Mouse (Mus musculus): ENCODE measurements at regions not wholly inside any gene's neighbourhood (a gene's known extent, or its start where the extent isn't known, plus 50 kb on each side); places are given as distances from the start of the nearest gene placed in this dataset.
"Not testable (repeated sequence)": the region's sequence is repeated elsewhere in the genome, so short reads cannot be mapped to it uniquely, and the experiment has no call there.

GRCm38 (mm10) chr8:115983397-115983796 lies 275.8 kb upstream of the Maf start:
- Histone ChIP-seq H3K9ac (ENCODE audit: low read depth, low read length) (no peak overlapping the region), H3K36me3 (ENCODE audit: control insufficient read depth, insufficient read depth, low read length) (no peaks in the 10 kb centered on the region), H3K4me2 (ENCODE audit: low read depth, low read length) (no peak overlapping the region), H3K9me3 (ENCODE audit: control insufficient read depth, low read length) (no peaks in the 10 kb centered on the region), H3K27ac (ENCODE audit: low read length) (no peak overlapping the region), H3K4me1 (ENCODE audit: control insufficient read depth, insufficient read depth, low read length) (no peaks in the 10 kb centered on the region), H3K27me3 (replicated peaks; ENCODE audit: control insufficient read depth, insufficient read depth, low read length) (no peaks in the 10 kb centered on the region), H3K4me3 (ENCODE audit: low read length) (no peak overlapping the region)
- WGBS: 53% methylated on average over 6 of the region's 6 CpGs
- ATAC-seq: peak; percentile 47; the same call in 1 of the 2 replicates

DNA sequence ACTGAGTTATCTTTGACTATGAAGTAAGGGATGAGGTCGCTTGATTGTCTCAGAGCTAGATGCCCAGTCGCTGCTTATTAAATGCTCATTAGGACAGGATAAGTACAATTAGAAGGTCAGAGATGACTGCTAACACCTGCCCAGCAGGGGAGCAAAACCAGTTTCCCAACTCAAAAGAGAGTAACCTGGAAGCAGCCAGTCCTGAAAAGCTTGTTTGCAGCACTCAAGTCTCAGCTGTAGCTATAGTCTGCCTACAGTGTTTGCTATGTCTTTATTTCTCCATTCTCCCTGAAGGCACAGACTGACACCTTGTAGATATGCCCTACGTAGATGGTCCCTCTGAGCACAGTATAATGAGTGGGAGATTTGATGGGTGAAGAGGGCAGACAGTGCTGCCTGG lies 274.7 kb upstream of the Maf start:
- Histone ChIP-seq H3K4me3 (ENCODE audit: low read length) (no peak overlapping the region), H3K9ac (ENCODE audit: low read depth, low read length) (no peak overlapping the region), H3K27me3 (replicated peaks; ENCODE audit: control insufficient read depth, insufficient read depth, low read length) (no peaks in the 10 kb centered on the region), H3K27ac (ENCODE audit: low read length) (no peak overlapping the region), H3K36me3 (ENCODE audit: control insufficient read depth, insufficient read depth, low read length) (no peaks in the 10 kb centered on the region), H3K9me3 (ENCODE audit: control insufficient read depth, low read length) (no peaks in the 10 kb centered on the region), H3K4me2 (ENCODE audit: low read depth, low read length) (no peak overlapping the region), H3K4me1 (ENCODE audit: control insufficient read depth, insufficient read depth, low read length) (no peaks in the 10 kb centered on the region)
- WGBS: 71% methylated on average over 3 of the region's 3 CpGs
- ATAC-seq: no peak

DNA sequence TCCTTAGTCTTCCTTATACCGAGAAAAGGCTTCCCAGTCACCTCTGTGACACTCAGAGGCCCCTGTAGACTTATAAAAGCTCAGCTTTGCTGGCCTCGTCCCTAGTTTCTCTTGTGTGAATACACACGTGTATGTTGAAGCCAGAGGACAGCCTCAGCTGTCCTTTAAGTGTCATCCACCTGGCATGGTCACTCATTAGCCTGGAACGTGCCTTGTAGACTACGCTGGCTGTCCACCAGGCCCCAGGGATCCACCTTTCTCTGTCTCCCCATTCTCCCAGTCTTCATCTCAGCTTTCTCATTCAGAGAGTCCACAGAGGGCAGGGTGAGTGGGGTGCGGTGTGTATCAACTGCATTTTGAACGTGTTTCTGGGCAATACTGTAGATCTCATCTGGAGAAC lies 273.8 kb upstream of the Maf start:
- ATAC-seq: no peak
- H3K4me2 ChIP-seq (ENCODE audit: low read depth, low read length): no peak overlapping the region
- no peak overlapping the region for H3K27ac ChIP-seq (ENCODE audit: low read length)
- no peaks in the 10 kb centered on the region for H3K9me3 ChIP-seq (ENCODE audit: control insufficient read depth, low read length)
- H3K4me3 ChIP-seq (ENCODE audit: low read length): no peak overlapping the region
- 87% methylated on average over 7 of the region's 7 CpGs for WGBS
- no peak overlapping the region for H3K9ac ChIP-seq (ENCODE audit: low read depth, low read length)
- H3K4me1 ChIP-seq (ENCODE audit: control insufficient read depth, insufficient read depth, low read length): no peaks in the 10 kb centered on the region
- no peaks in the 10 kb centered on the region for H3K36me3 ChIP-seq (ENCODE audit: control insufficient read depth, insufficient read depth, low read length)
- no peaks in the 10 kb centered on the region for H3K27me3 ChIP-seq (replicated peaks; ENCODE audit: control insufficient read depth, insufficient read depth, low read length)

DNA sequence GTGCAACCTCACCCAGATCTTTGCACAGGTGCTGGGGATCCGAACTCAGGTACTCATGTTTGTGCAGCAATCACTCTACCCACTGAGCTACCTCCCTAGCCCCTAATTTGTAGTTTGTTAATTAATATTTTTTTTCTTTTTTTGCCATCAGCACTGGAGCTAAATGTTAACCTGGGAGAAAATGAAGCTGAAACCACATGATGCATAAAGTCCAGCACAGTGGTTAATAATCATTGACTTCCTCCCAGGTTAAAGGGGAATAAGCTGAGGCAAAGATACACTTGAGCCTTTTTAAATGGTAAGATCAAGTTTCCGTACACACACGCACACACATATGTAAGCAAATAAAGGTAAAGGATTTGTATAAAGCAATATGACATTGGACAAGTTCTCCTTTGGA lies 273.0 kb upstream of the Maf start:
- no peaks in the 10 kb centered on the region for H3K9me3 ChIP-seq (ENCODE audit: control insufficient read depth, low read length)
- H3K4me3 ChIP-seq (ENCODE audit: low read length): no peak overlapping the region
- H3K27ac ChIP-seq (ENCODE audit: low read length): no peak overlapping the region
- no peaks in the 10 kb centered on the region for H3K36me3 ChIP-seq (ENCODE audit: control insufficient read depth, insufficient read depth, low read length)
- 90% methylated on average over 3 of the region's 3 CpGs for WGBS
- H3K4me2 ChIP-seq (ENCODE audit: low read depth, low read length): no peak overlapping the region
- no peaks in the 10 kb centered on the region for H3K27me3 ChIP-seq (replicated peaks; ENCODE audit: control insufficient read depth, insufficient read depth, low read length)
- no peak for ATAC-seq
- no peaks in the 10 kb centered on the region for H3K4me1 ChIP-seq (ENCODE audit: control insufficient read depth, insufficient read depth, low read length)
- no peak overlapping the region for H3K9ac ChIP-seq (ENCODE audit: low read depth, low read length)

- no peaks in the 10 kb centered on the region for H3K36me3 ChIP-seq (ENCODE audit: control insufficient read depth, insufficient read depth, low read length)
- no peak overlapping the region for H3K4me3 ChIP-seq (ENCODE audit: low read length)
- WGBS: 72% methylated on average over 4 of the region's 4 CpGs
- no peak for ATAC-seq
- H3K9me3 ChIP-seq (ENCODE audit: control insufficient read depth, low read length): no peaks in the 10 kb centered on the region
- no peak overlapping the region for H3K27ac ChIP-seq (ENCODE audit: low read length)
- H3K27me3 ChIP-seq (replicated peaks; ENCODE audit: control insufficient read depth, insufficient read depth, low read length): no peaks in the 10 kb centered on the region
- H3K4me1 ChIP-seq (ENCODE audit: control insufficient read depth, insufficient read depth, low read length): no peaks in the 10 kb centered on the region
- no peak overlapping the region for H3K9ac ChIP-seq (ENCODE audit: low read depth, low read length)
- H3K4me2 ChIP-seq (ENCODE audit: low read depth, low read length): no peak overlapping the region
These were observed 269.6 kb upstream of the Maf start for GRCm38 (mm10) chr8:115977152-115977551.

DNA sequence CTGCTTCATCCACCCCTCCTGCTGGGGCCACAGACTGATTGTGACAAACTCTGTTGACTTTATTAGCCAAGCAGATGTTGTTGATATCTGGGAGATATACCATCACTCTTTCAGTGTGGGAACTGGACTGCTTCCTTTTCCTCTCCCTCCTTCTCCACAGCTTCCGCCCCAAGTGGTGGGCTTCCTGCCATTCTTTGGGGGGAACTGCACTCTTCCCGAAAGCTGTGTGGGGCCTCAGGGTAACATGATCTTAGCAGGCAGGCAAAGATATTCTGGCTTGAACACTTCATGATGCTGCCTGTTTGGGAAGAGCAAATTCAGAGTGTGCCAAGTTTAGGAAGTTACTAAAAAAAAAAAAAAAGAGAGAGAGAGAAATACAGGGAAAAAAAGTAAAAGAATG lies 267.1 kb upstream of the Maf start:
- no peaks in the 10 kb centered on the region for H3K4me1 ChIP-seq (ENCODE audit: control insufficient read depth, insufficient read depth, low read length)
- no peak for ATAC-seq
- no peaks in the 10 kb centered on the region for H3K36me3 ChIP-seq (ENCODE audit: control insufficient read depth, insufficient read depth, low read length)
- H3K9me3 ChIP-seq (ENCODE audit: control insufficient read depth, low read length): no peaks in the 10 kb centered on the region
- H3K9ac ChIP-seq (ENCODE audit: low read depth, low read length): no peak overlapping the region
- H3K4me3 ChIP-seq (ENCODE audit: low read length): no peak overlapping the region
- H3K27ac ChIP-seq (ENCODE audit: low read length): no peak overlapping the region
- H3K4me2 ChIP-seq (ENCODE audit: low read depth, low read length): no peak overlapping the region
- 42% methylated on average over 2 of the region's 2 CpGs for WGBS
- H3K27me3 ChIP-seq (replicated peaks; ENCODE audit: control insufficient read depth, insufficient read depth, low read length): no peaks in the 10 kb centered on the region

GRCm38 (mm10) chr8:115971351-115971750 lies 263.8 kb upstream of the Maf start:
- 77% methylated on average over 2 of the region's 2 CpGs for WGBS
- peak; percentile 89 for ATAC-seq
- H3K9me3 ChIP-seq (ENCODE audit: control insufficient read depth, low read length); H3K4me3 ChIP-seq (ENCODE audit: low read length); H3K27me3 ChIP-seq (replicated peaks; ENCODE audit: control insufficient read depth, insufficient read depth, low read length); H3K36me3 ChIP-seq (ENCODE audit: control insufficient read depth, insufficient read depth, low read length); H3K9ac ChIP-seq (ENCODE audit: low read depth, low read length); H3K4me1 ChIP-seq (ENCODE audit: control insufficient read depth, insufficient read depth, low read length); H3K4me2 ChIP-seq (ENCODE audit: low read depth, low read length): not testable (repeated sequence)
- H3K27ac ChIP-seq (ENCODE audit: low read length): peak overlapping the region; percentile 45; the same call in 1 of the 2 replicates

DNA sequence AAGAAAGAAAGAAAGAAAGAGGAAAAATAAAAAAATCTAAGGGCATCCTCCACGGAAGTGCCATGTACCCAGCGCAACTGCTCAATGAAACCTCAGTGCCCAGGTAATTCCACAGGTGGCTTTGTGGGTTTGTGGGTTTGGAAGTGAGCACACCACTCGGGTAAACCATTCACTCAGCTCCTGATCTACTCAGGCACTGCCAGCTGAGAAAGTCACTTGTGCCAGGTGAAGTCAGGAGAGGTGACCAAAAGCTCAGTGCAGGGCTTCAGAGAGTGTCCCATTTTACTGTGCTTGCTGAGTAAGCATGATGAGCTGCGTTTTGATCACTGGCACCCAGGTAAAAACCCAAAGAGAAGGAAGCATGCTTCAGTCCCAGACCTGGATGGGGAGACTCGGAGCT lies 260.5 kb upstream of the Maf start:
- Histone ChIP-seq H3K27me3 (replicated peaks; ENCODE audit: control insufficient read depth, insufficient read depth, low read length) (no peaks in the 10 kb centered on the region; the same call in 1 of the 2 replicates), H3K4me2 (ENCODE audit: low read depth, low read length) (no peak overlapping the region), H3K9ac (ENCODE audit: low read depth, low read length) (no peak overlapping the region), H3K36me3 (ENCODE audit: control insufficient read depth, insufficient read depth, low read length) (no peaks in the 10 kb centered on the region), H3K4me3 (ENCODE audit: low read length) (no peak overlapping the region), H3K4me1 (ENCODE audit: control insufficient read depth, insufficient read depth, low read length) (no peaks in the 10 kb centered on the region), H3K27ac (ENCODE audit: low read length) (no peak overlapping the region), H3K9me3 (ENCODE audit: control insufficient read depth, low read length) (no peaks in the 10 kb centered on the region)
- no peak for ATAC-seq
- WGBS: 88% methylated on average over 5 of the region's 5 CpGs

DNA sequence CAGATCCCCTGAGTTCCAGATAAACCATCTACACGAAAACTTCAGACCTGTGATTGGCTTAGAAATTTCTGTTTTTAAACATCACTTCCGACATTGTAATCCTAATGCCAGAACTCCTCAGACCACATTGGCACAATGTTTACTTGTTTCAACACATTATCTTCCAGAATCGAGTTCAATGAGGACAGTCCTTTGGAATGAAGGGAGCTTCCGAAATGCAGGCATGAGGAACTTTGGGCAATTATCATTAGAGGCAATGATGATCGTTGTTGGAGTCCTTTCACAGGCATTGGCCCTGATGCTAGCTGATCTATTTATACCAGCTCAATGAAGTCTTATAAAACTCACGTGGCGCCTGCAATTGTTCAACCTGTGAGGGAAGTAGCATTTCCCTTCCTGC lies 258.4 kb upstream of the Maf start:
- Histone ChIP-seq H3K4me1 (ENCODE audit: control insufficient read depth, insufficient read depth, low read length) (no peaks in the 10 kb centered on the region), H3K9me3 (ENCODE audit: control insufficient read depth, low read length) (no peaks in the 10 kb centered on the region), H3K4me2 (ENCODE audit: low read depth, low read length) (no peak overlapping the region), H3K4me3 (ENCODE audit: low read length) (no peak overlapping the region), H3K27me3 (replicated peaks; ENCODE audit: control insufficient read depth, insufficient read depth, low read length) (no peaks in the 10 kb centered on the region; the same call in 1 of the 2 replicates), H3K36me3 (ENCODE audit: control insufficient read depth, insufficient read depth, low read length) (no peaks in the 10 kb centered on the region), H3K27ac (ENCODE audit: low read length) (no peak overlapping the region), H3K9ac (ENCODE audit: low read depth, low read length) (no peak overlapping the region)
- 82% methylated on average over 7 of the region's 7 CpGs for WGBS
- ATAC-seq: no peak

DNA sequence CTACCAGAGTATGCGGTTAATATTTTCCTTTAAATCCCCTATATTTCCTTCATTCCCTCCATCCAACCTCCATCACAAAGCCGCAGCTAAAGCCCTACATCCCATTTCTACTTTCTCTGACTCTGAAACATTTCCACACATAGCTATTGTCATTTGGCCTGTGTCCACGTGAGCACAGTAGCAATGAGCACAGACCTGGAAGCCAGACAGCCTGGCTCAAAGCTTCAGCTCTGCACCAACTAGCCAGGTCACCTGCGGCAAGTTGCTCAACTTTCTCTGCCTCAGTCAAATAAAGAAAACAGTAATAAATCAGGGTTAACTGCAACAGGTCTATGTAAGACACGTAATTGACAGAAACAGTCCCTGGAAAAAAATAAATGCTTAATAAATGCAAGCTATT lies 247.8 kb upstream of the Maf start:
- H3K27ac ChIP-seq (ENCODE audit: low read length): no peak overlapping the region
- no peaks in the 10 kb centered on the region for H3K27me3 ChIP-seq (replicated peaks; ENCODE audit: control insufficient read depth, insufficient read depth, low read length)
- H3K4me2 ChIP-seq (ENCODE audit: low read depth, low read length): no peak overlapping the region
- H3K4me1 ChIP-seq (ENCODE audit: control insufficient read depth, insufficient read depth, low read length): no peaks in the 10 kb centered on the region
- 77% methylated on average over 5 of the region's 5 CpGs for WGBS
- no peak overlapping the region for H3K4me3 ChIP-seq (ENCODE audit: low read length)
- H3K36me3 ChIP-seq (ENCODE audit: control insufficient read depth, insufficient read depth, low read length): no peaks in the 10 kb centered on the region
- H3K9ac ChIP-seq (ENCODE audit: low read depth, low read length): no peak overlapping the region
- ATAC-seq: no peak
- no peaks in the 10 kb centered on the region for H3K9me3 ChIP-seq (ENCODE audit: control insufficient read depth, low read length)
